Mouse (Mus musculus) kidney, adult 8-10 months (tissue): ENCODE results near the gene Upp2.
A peak's percentile ranks its signal among the peaks of the same experiment; 100 is the strongest.

ENCODE experiments used
- DNase-seq, 2 experiments: peaks; one replicate each; pipeline ENCODE4 v3.0.0; 2022

Gene Upp2

GRCm38 (mm10) chr2:58699931-58700330 lies 132.8 kb downstream of the Upp2 start:
- DNase-seq = peak; percentile 75 to 90

GRCm38 (mm10) chr2:58700354-58700753 lies 133.3 kb downstream of the Upp2 start:
- no peak for DNase-seq

- DNase-seq = no peak
These were observed 134.5 kb downstream of the Upp2 start for GRCm38 (mm10) chr2:58701627-58702026.

GRCm38 (mm10) chr2:58703226-58703625 lies 136.1 kb downstream of the Upp2 start:
- no peak for DNase-seq

GRCm38 (mm10) chr2:58703646-58704045 lies 136.5 kb downstream of the Upp2 start:
- DNase-seq = no peak

GRCm38 (mm10) chr2:58704576-58704975 lies 137.5 kb downstream of the Upp2 start:
- no peak for DNase-seq

- DNase-seq = no peak
These were observed 140.6 kb downstream of the Upp2 start for GRCm38 (mm10) chr2:58707676-58708075.

GRCm38 (mm10) chr2:58710234-58710633 lies 143.1 kb downstream of the Upp2 start:
- no peak for DNase-seq

GRCm38 (mm10) chr2:58711049-58711448 lies 144.0 kb downstream of the Upp2 start:
- DNase-seq = no peak

GRCm38 (mm10) chr2:58711491-58711890 lies 144.4 kb downstream of the Upp2 start:
- DNase-seq = peak in 1 of 2 experiments; percentile 45

- DNase-seq = peak; percentile 89 to 90
These were observed 144.8 kb downstream of the Upp2 start for GRCm38 (mm10) chr2:58711935-58712334.

- peak in 1 of 2 experiments; percentile 36 for DNase-seq
These were observed 150.8 kb downstream of the Upp2 start for GRCm38 (mm10) chr2:58717898-58718297.

GRCm38 (mm10) chr2:58737192-58737820 lies 170.2 kb downstream of the Upp2 start:
- no peak for DNase-seq

GRCm38 (mm10) chr2:58741213-58741612 lies 174.1 kb downstream of the Upp2 start:
- no peak for DNase-seq

- DNase-seq = no peak
These were observed 174.9 kb downstream of the Upp2 start for GRCm38 (mm10) chr2:58742026-58742425.

- no peak for DNase-seq
These were observed 176.3 kb downstream of the Upp2 start for GRCm38 (mm10) chr2:58743446-58743845.

GRCm38 (mm10) chr2:58747483-58748229 lies 180.6 kb downstream of the Upp2 start:
- DNase-seq = peak; percentile 83 to 94

GRCm38 (mm10) chr2:58748296-58748695 lies 181.2 kb downstream of the Upp2 start:
- DNase-seq = peak in 1 of 2 experiments; percentile 26

GRCm38 (mm10) chr2:58752891-58753290 lies 185.8 kb downstream of the Upp2 start:
- DNase-seq = peak; percentile 54 to 64

GRCm38 (mm10) chr2:58754736-58755135 lies 187.6 kb downstream of the Upp2 start:
- peak; percentile 68 to 70 for DNase-seq

GRCm38 (mm10) chr2:58758081-58758480 lies 191.0 kb downstream of the Upp2 start:
- DNase-seq = no peak

- no peak for DNase-seq
These were observed 192.6 kb downstream of the Upp2 start for GRCm38 (mm10) chr2:58759676-58760075.

GRCm38 (mm10) chr2:58765141-58765540 lies 198.0 kb downstream of the Upp2 start:
- peak; percentile 57 to 67 for DNase-seq

GRCm38 (mm10) chr2:58773833-58774232 lies 206.7 kb downstream of the Upp2 start:
- no peak for DNase-seq
